Mouse (Mus musculus) forebrain, embryonic 10.5 days (tissue): ENCODE measurements at regions not wholly inside any gene's neighbourhood (a gene's known extent, or its start where the extent isn't known, plus 50 kb on each side); places are given as distances from the start of the nearest gene placed in this dataset.
A peak's percentile ranks its signal among the peaks of the same experiment; 100 is the strongest.

ENCODE experiments used
- DNase-seq: peaks from one replicate; pipeline ENCODE4 v3.0.0-alpha.2; 2017; ENCODE audit warnings: low spot score; ENCODE audit errors: extremely low spot score
- H3K27ac ChIP-seq: fragments of 300-500 bp; sonication (generic); 2 replicates; pipeline ENCODE4 v1.5.1; 2016; ENCODE audit warnings: mild to moderate bottlenecking
- H3K27me3 ChIP-seq: fragments of 300-500 bp; sonication (generic); 2 replicates; pipeline ENCODE4 v1.6.1; 2016; ENCODE audit warnings: mild to moderate bottlenecking; ENCODE audit not compliant: poor library complexity, severe bottlenecking
- H3K36me3 ChIP-seq: fragments of 300-500 bp; sonication (generic); replicated peaks from 2 replicates; pipeline ENCODE4 v1.6.1; 2016; ENCODE audit warnings: mild to moderate bottlenecking, moderate library complexity
- H3K4me1 ChIP-seq: fragments of 300-500 bp; sonication (generic); 2 replicates; pipeline ENCODE4 v1.6.1; 2016
- H3K4me3 ChIP-seq: fragments of 300-500 bp; sonication (generic); 2 replicates; pipeline ENCODE4 v1.5.1; 2016; ENCODE audit warnings: mild to moderate bottlenecking, moderate library complexity
- H3K9me3 ChIP-seq: fragments of 300-500 bp; sonication (generic); 2 replicates; pipeline ENCODE4 v1.6.1; 2016; ENCODE audit warnings: mild to moderate bottlenecking, moderate library complexity
- WGBS: fragments of 180-500 bp; shearing (Covaris S2); methylation state at CpG from one replicate; pipeline ENCODE4 v1.1.7; 2016; 5-methylcytosine and 5-hydroxymethylcytosine counted together

DNA sequence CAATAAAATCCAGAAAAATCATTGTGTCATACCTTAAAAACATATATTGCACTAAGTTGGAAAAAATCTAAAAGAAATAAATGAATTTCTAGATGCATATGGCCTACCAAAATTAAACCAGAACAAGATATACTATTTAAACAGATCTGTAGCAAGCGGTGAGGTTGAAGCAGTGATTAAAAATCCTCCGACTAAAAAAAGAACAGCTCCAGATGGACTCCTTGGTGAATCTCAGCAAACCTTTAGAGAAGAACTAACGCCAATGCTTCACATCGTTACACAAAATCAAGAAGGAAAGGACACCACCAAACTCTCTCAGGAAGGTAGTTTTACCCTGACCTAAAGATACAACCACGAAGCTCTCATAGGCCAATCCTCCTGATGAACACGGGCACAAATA lies 63.9 kb upstream of the Ptgfrn start:
- DNase-seq = no peak
- Histone ChIP-seq H3K4me1 (no peaks in the 10 kb centered on the region), H3K4me3 (no peak overlapping the region), H3K9me3 (peaks cover 3% of the 10 kb centered on the region; the same call in 1 of the 2 replicates), H3K27me3 (no peaks in the 10 kb centered on the region), H3K36me3 (no peaks in the 10 kb centered on the region), H3K27ac (no peak overlapping the region)
- 89% methylated on average over 6 of the region's 6 CpGs for WGBS

DNA sequence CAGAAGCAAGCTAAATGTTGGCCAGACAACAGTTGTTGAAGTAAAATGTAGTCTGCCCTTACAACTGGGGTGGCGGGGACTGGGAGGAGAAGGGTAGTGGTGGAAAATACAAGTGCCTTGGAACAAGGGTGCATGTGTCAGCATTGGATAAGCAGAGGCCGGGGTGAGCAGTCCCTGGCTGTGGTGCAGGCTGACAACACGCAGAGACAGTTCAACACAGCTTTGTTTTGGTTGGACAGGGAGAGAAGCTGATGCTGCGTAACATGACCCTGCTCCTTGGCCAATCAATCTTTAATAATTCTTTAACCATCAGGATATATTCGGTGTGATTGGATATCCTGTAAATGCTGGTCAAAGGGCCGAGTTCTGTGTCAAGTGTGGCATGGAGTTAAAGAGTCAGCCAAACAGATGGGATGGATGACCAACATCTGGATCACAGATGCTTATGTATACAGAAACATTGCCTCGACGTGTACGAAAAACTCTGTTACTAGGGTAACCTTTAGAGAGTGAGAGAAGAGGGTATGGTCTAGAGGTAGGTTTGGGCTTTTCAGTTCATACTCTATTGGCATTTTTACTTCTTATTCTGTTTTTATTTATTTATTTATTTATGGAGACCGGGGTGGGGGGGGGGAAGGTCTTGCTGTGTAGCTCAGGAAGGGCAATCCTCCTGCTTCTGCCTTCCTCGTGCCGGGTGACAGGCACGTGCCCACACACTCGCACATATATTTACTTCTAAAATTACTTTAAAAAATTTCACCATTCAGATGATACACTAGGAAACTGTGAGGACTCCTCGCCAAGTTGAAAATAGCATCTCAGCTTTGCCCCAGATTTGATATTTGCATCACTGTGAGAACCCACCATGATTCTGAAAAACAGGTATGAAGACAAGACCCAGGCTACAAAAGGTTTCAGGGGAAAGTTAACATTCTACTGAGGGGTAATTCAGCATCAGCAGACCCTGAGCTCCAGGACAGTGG lies 60.2 kb upstream of the Ptgfrn start:
- DNase-seq = no peak

GRCm38 (mm10) chr3:101167026-101167425 lies 56.9 kb upstream of the Ptgfrn start:
- DNase-seq = no peak
- WGBS = 81% methylated on average over 1 of the region's 1 CpGs
- H3K9me3 ChIP-seq = no peaks in the 10 kb centered on the region
- H3K27ac ChIP-seq = no peak overlapping the region
- H3K4me1 ChIP-seq = peaks cover 37% of the 10 kb centered on the region
- H3K36me3 ChIP-seq = no peaks in the 10 kb centered on the region
- H3K4me3 ChIP-seq = no peak overlapping the region
- peaks cover 14% of the 10 kb centered on the region; the same call in 1 of the 2 replicates for H3K27me3 ChIP-seq

More for the DNA sequence above, 60.2 kb upstream of the Ptgfrn start:
- Histone ChIP-seq H3K9me3 (no peaks in the 10 kb centered on the region), H3K4me3 (no peak overlapping the region), H3K27me3 (no peaks in the 10 kb centered on the region), H3K36me3 (no peaks in the 10 kb centered on the region), H3K27ac (no peak overlapping the region), H3K4me1 (peaks cover 8% of the 10 kb centered on the region)
- WGBS = 76% methylated on average over 15 of the region's 15 CpGs

DNA sequence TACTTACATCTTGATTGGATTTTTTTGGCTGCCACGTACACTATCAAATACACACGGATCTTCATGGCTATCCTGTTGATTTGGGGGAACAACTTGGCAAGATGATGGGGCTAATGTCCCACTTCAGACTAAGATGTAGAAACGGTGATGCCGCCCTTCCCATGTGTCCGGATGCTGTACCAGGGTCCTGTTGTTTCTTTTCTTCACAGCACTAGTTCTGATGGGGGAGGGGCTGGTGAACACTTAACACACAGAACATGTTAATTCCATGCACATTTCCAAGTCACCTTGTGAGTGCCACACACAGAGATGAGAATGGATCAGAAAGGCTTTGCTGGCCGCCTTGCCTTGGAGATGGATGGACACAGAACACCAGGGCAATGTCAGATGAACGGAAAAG lies 56.5 kb upstream of the Ptgfrn start:
- H3K36me3 ChIP-seq = no peaks in the 10 kb centered on the region
- peaks cover 41% of the 10 kb centered on the region for H3K4me1 ChIP-seq
- no peak for DNase-seq
- H3K9me3 ChIP-seq = no peaks in the 10 kb centered on the region
- WGBS = 91% methylated on average over 7 of the region's 7 CpGs
- no peak overlapping the region for H3K4me3 ChIP-seq
- H3K27ac ChIP-seq = no peak overlapping the region
- peaks cover 18% of the 10 kb centered on the region; the same call in 1 of the 2 replicates for H3K27me3 ChIP-seq

- H3K9me3 ChIP-seq = no peaks in the 10 kb centered on the region
- H3K27me3 ChIP-seq = peaks cover 18% of the 10 kb centered on the region; the same call in 1 of the 2 replicates
- H3K4me1 ChIP-seq = peaks cover 52% of the 10 kb centered on the region
- peak overlapping the region; percentile 20; the same call in 1 of the 2 replicates for H3K27ac ChIP-seq
- DNase-seq = no peak
- H3K4me3 ChIP-seq = no peak overlapping the region
- H3K36me3 ChIP-seq = no peaks in the 10 kb centered on the region
- 72% methylated on average over 6 of the region's 6 CpGs for WGBS
These were observed 55.2 kb upstream of the Ptgfrn start for GRCm38 (mm10) chr3:101165261-101165660.

GRCm38 (mm10) chr3:101164771-101165170 lies 54.7 kb upstream of the Ptgfrn start:
- WGBS = 89% methylated on average over 5 of the region's 5 CpGs
- peaks cover 55% of the 10 kb centered on the region for H3K4me1 ChIP-seq

GRCm38 (mm10) chr3:101163991-101164434 lies 53.9 kb upstream of the Ptgfrn start:
- no peak for DNase-seq
- WGBS = 77% methylated on average over 4 of the region's 4 CpGs
- Histone ChIP-seq H3K36me3 (no peaks in the 10 kb centered on the region), H3K4me3 (no peak overlapping the region), H3K9me3 (no peaks in the 10 kb centered on the region), H3K27ac (peak overlapping the region; percentile 46; the same call in 1 of the 2 replicates), H3K4me1 (peaks cover 55% of the 10 kb centered on the region), H3K27me3 (peaks cover 18% of the 10 kb centered on the region; the same call in 1 of the 2 replicates)

More at GRCm38 (mm10) chr3:101164771-101165170, 54.7 kb upstream of the Ptgfrn start:
- no peaks in the 10 kb centered on the region for H3K9me3 ChIP-seq
- H3K27me3 ChIP-seq = peaks cover 18% of the 10 kb centered on the region; the same call in 1 of the 2 replicates
- no peak for DNase-seq
- H3K27ac ChIP-seq = 0 out of 2 replicates have a peak overlapping the region, but pooled peaks have one; percentile 20
- no peaks in the 10 kb centered on the region for H3K36me3 ChIP-seq
- H3K4me3 ChIP-seq = no peak overlapping the region

DNA sequence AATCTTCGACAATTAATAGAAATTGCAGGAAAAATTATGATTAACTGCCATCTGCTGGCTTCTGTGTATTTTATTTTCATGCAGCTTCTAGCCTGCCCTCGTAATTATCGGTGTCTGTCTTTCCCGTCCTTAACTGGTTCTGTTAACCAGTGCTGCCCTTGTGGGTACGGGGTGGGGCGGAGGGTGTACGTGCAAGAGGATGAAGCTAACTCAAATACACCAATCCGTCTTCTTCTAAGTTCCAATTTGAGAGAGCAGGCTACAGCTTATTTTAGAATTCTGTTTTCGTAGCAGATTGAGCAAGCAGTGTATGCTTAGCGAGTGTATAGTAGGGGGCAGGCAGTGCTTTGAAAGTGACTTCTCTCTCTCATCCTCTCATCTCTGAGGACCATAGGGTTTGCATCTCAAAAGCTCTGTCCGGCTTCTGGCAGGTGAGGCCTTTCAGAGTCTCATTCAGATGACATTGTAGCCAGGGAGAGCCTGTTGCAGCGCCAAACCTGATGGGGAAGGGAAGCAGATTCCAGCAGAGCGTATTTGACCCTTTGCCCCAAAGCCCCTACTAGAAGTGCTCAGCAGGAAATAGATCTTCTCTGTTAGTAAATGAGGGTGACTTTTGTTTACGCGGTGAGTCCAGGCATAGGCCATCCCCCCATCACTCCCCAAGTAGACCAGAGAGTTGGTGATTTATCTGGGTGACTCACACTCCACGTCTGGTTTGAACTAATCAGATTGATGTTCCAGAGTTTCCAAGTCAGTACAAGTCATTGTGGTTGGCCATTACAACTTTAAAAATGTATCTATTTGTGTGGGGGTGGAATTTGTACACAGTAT lies 53.3 kb upstream of the Ptgfrn start:
- Histone ChIP-seq H3K36me3 (no peaks in the 10 kb centered on the region), H3K9me3 (no peaks in the 10 kb centered on the region), H3K27ac (0 out of 2 replicates have a peak overlapping the region, but pooled peaks have one; percentile 20), H3K27me3 (peaks cover 18% of the 10 kb centered on the region; the same call in 1 of the 2 replicates), H3K4me1 (peaks cover 55% of the 10 kb centered on the region), H3K4me3 (no peak overlapping the region)
- no peak for DNase-seq
- WGBS = 44% methylated on average over 16 of the region's 16 CpGs

GRCm38 (mm10) chr3:101162536-101163159 lies 52.6 kb upstream of the Ptgfrn start:
- peaks cover 18% of the 10 kb centered on the region; the same call in 1 of the 2 replicates for H3K27me3 ChIP-seq
- H3K36me3 ChIP-seq = no peaks in the 10 kb centered on the region
- no peaks in the 10 kb centered on the region for H3K9me3 ChIP-seq
- DNase-seq = no peak
- H3K27ac ChIP-seq = peak overlapping the region; percentile 86
- 57% methylated on average over 14 of the region's 14 CpGs for WGBS
- H3K4me3 ChIP-seq = no peak overlapping the region
- peaks cover 55% of the 10 kb centered on the region for H3K4me1 ChIP-seq

- DNase-seq = peak; percentile 34
- peak overlapping the region; percentile 21 for H3K4me3 ChIP-seq
- peaks cover 55% of the 10 kb centered on the region for H3K4me1 ChIP-seq
- WGBS = 39% methylated on average over 14 of the region's 14 CpGs
- H3K36me3 ChIP-seq = no peaks in the 10 kb centered on the region
- peaks cover 18% of the 10 kb centered on the region; the same call in 1 of the 2 replicates for H3K27me3 ChIP-seq
- peak overlapping the region; percentile 86 for H3K27ac ChIP-seq
- H3K9me3 ChIP-seq = no peaks in the 10 kb centered on the region
These were observed 52.0 kb upstream of the Ptgfrn start for GRCm38 (mm10) chr3:101161941-101162531.

DNA sequence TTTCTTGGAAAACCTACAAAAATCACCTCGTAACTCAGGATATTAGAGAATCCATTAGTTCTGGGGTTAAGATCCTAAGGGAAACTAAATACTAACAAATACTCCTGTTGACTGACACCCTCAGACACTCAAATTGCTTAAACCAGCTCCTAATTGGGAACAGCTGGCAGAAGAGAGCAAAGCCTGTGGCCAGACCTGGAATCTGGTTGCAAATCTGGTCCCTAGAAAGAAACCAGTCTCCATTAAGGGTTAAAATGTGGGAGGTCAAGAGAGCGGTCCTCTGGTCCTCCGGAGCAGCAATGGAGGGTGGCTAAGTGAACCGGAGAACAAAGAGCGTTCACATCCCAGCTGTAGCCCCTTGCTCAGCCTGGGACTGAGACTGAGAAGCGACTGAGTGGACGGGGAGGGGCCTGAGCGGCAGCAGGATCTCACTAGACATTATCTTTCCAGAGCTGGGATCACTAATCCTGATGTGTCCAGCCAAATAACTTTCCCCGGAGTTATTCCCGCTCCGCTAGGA lies 51.4 kb upstream of the Ptgfrn start:
- 16% methylated on average over 11 of the region's 11 CpGs for WGBS
- Histone ChIP-seq H3K4me3 (peak overlapping the region; percentile 21), H3K36me3 (no peaks in the 10 kb centered on the region), H3K9me3 (no peaks in the 10 kb centered on the region), H3K4me1 (peaks cover 55% of the 10 kb centered on the region), H3K27ac (peak overlapping the region; percentile 86), H3K27me3 (peaks cover 18% of the 10 kb centered on the region; the same call in 1 of the 2 replicates)
- DNase-seq = peak; percentile 62
